Mouse (Mus musculus): ENCODE results near the gene Higd1b. TPM values are rescaled to one million over a fixed set of nuclear protein-coding genes. Genes with fewer than 3 reads are reported as not detected.

The Higd1b gene
- polyA plus RNA-seq, 1 experiment from 2014 or later, result 0.23 TPM

- no peaks in the 10 kb centered on the region for H3K27me3 ChIP-seq (ENCODE audit: control insufficient read depth, insufficient read depth, low read length)
- H3K4me2 ChIP-seq (ENCODE audit: low read depth, severe bottlenecking), result no peak overlapping the region
- H3K9ac ChIP-seq (ENCODE audit: low read length), result no peak overlapping the region
- H3K9me3 ChIP-seq (ENCODE audit: control insufficient read depth, low read length), result no peaks in the 10 kb centered on the region
- H3K27ac ChIP-seq (replicated peaks; ENCODE audit: low read depth, low read length), result peak overlapping the region; percentile 43; the same call in 1 of the 2 replicates
- WGBS, result 35% methylated on average over 6 of the region's 6 CpGs
- H3K4me1 ChIP-seq (ENCODE audit: control insufficient read depth, insufficient read depth, low read length), result peaks cover 13% of the 10 kb centered on the region
- H3K36me3 ChIP-seq (ENCODE audit: control insufficient read depth, insufficient read depth, low read length), result peaks cover 17% of the 10 kb centered on the region
- peak; percentile 57 for DNase-seq (ENCODE audit: low spot score)
- no peak overlapping the region for H3K4me3 ChIP-seq (ENCODE audit: low read depth, low read length)
- ATAC-seq (ENCODE audit: insufficient number of reproducible peaks, low FRiP score, low TSS enrichment, low read depth), result no peak
Measured at GRCm38 (mm10) chr11:102855941-102856340, 20.3 kb downstream of the Higd1b start.

GRCm38 (mm10) chr11:102858951-102859350 lies 23.3 kb downstream of the Higd1b start:
- Histone ChIP-seq H3K4me1 (ENCODE audit: control insufficient read depth, insufficient read depth, low read length) (peaks cover 13% of the 10 kb centered on the region), H3K9ac (ENCODE audit: low read length) (no peak overlapping the region), H3K27me3 (ENCODE audit: control insufficient read depth, insufficient read depth, low read length) (no peaks in the 10 kb centered on the region), H3K4me2 (ENCODE audit: low read depth, severe bottlenecking) (no peak overlapping the region), H3K27ac (replicated peaks; ENCODE audit: low read depth, low read length) (no peak overlapping the region), H3K4me3 (ENCODE audit: low read depth, low read length) (no peak overlapping the region), H3K36me3 (ENCODE audit: control insufficient read depth, insufficient read depth, low read length) (peaks cover 28% of the 10 kb centered on the region), H3K9me3 (ENCODE audit: control insufficient read depth, low read length) (no peaks in the 10 kb centered on the region)
- ATAC-seq (ENCODE audit: insufficient number of reproducible peaks, low FRiP score, low TSS enrichment, low read depth), result no peak
- 90% methylated on average over 11 of the region's 11 CpGs for WGBS
- no peak for DNase-seq (ENCODE audit: low spot score)

GRCm38 (mm10) chr11:102859933-102860332 lies 24.3 kb downstream of the Higd1b start:
- ATAC-seq (ENCODE audit: insufficient number of reproducible peaks, low FRiP score, low TSS enrichment, low read depth) (no peak), DNase-seq (ENCODE audit: low spot score) (no peak)
- H3K36me3 ChIP-seq (ENCODE audit: control insufficient read depth, insufficient read depth, low read length), result peaks cover 29% of the 10 kb centered on the region
- H3K4me3 ChIP-seq (ENCODE audit: low read depth, low read length), result no peak overlapping the region
- WGBS, result 90% methylated on average over 8 of the region's 8 CpGs
- H3K9ac ChIP-seq (ENCODE audit: low read length), result no peak overlapping the region
- H3K27ac ChIP-seq (replicated peaks; ENCODE audit: low read depth, low read length), result no peak overlapping the region
- no peak overlapping the region for H3K4me2 ChIP-seq (ENCODE audit: low read depth, severe bottlenecking)
- peaks cover 13% of the 10 kb centered on the region for H3K4me1 ChIP-seq (ENCODE audit: control insufficient read depth, insufficient read depth, low read length)
- H3K27me3 ChIP-seq (ENCODE audit: control insufficient read depth, insufficient read depth, low read length), result no peaks in the 10 kb centered on the region
- no peaks in the 10 kb centered on the region for H3K9me3 ChIP-seq (ENCODE audit: control insufficient read depth, low read length)

- no peak for ATAC-seq (ENCODE audit: insufficient number of reproducible peaks, low FRiP score, low TSS enrichment, low read depth)
- 56% methylated on average over 4 of the region's 4 CpGs for WGBS
- DNase-seq (ENCODE audit: low spot score), result peak; percentile 86
Measured at GRCm38 (mm10) chr11:102864272-102864671, 28.6 kb downstream of the Higd1b start.

GRCm38 (mm10) chr11:102874801-102875334 lies 39.2 kb downstream of the Higd1b start:
- peaks cover 11% of the 10 kb centered on the region; the same call in 1 of the 2 replicates for H3K36me3 ChIP-seq (ENCODE audit: control insufficient read depth, insufficient read depth, low read length)
- 90% methylated on average over 7 of the region's 7 CpGs for WGBS
- H3K4me3 ChIP-seq (ENCODE audit: low read depth, low read length), result no peak overlapping the region
- no peak overlapping the region for H3K27ac ChIP-seq (replicated peaks; ENCODE audit: low read depth, low read length)
- no peaks in the 10 kb centered on the region for H3K27me3 ChIP-seq (ENCODE audit: control insufficient read depth, insufficient read depth, low read length)
- H3K9me3 ChIP-seq (ENCODE audit: control insufficient read depth, low read length), result no peaks in the 10 kb centered on the region
- H3K4me2 ChIP-seq (ENCODE audit: low read depth, severe bottlenecking), result no peak overlapping the region
- peaks cover 5% of the 10 kb centered on the region; the same call in 1 of the 2 replicates for H3K4me1 ChIP-seq (ENCODE audit: control insufficient read depth, insufficient read depth, low read length)
- ATAC-seq (ENCODE audit: insufficient number of reproducible peaks, low FRiP score, low TSS enrichment, low read depth) (no peak), DNase-seq (ENCODE audit: low spot score) (no peak)
- H3K9ac ChIP-seq (ENCODE audit: low read length), result no peak overlapping the region

More at GRCm38 (mm10) chr11:102864272-102864671, 28.6 kb downstream of the Higd1b start:
- Histone ChIP-seq H3K27ac (replicated peaks; ENCODE audit: low read depth, low read length) (no peak overlapping the region), H3K4me3 (ENCODE audit: low read depth, low read length) (no peak overlapping the region), H3K36me3 (ENCODE audit: control insufficient read depth, insufficient read depth, low read length) (peaks cover 35% of the 10 kb centered on the region), H3K27me3 (ENCODE audit: control insufficient read depth, insufficient read depth, low read length) (no peaks in the 10 kb centered on the region), H3K4me2 (ENCODE audit: low read depth, severe bottlenecking) (no peak overlapping the region), H3K4me1 (ENCODE audit: control insufficient read depth, insufficient read depth, low read length) (no peaks in the 10 kb centered on the region), H3K9me3 (ENCODE audit: control insufficient read depth, low read length) (no peaks in the 10 kb centered on the region), H3K9ac (ENCODE audit: low read length) (no peak overlapping the region)

GRCm38 (mm10) chr11:102879558-102879957 lies 43.9 kb downstream of the Higd1b start:
- H3K4me2 ChIP-seq (ENCODE audit: low read depth, severe bottlenecking), result 0 out of 2 replicates have a peak overlapping the region, but pooled peaks have one; percentile 68
- WGBS, result 87% methylated on average over 2 of the region's 2 CpGs
- H3K4me3 ChIP-seq (ENCODE audit: low read depth, low read length), result no peak overlapping the region
- no peak overlapping the region for H3K9ac ChIP-seq (ENCODE audit: low read length)
- H3K36me3 ChIP-seq (ENCODE audit: control insufficient read depth, insufficient read depth, low read length), result peaks cover 8% of the 10 kb centered on the region; the same call in 1 of the 2 replicates
- H3K27ac ChIP-seq (replicated peaks; ENCODE audit: low read depth, low read length), result no peak overlapping the region
- no peaks in the 10 kb centered on the region for H3K9me3 ChIP-seq (ENCODE audit: control insufficient read depth, low read length)
- no peak for ATAC-seq (ENCODE audit: insufficient number of reproducible peaks, low FRiP score, low TSS enrichment, low read depth)
- DNase-seq (ENCODE audit: low spot score), result no peak
- H3K27me3 ChIP-seq (ENCODE audit: control insufficient read depth, insufficient read depth, low read length), result no peaks in the 10 kb centered on the region
- H3K4me1 ChIP-seq (ENCODE audit: control insufficient read depth, insufficient read depth, low read length), result peaks cover 5% of the 10 kb centered on the region; the same call in 1 of the 2 replicates

- ATAC-seq (ENCODE audit: insufficient number of reproducible peaks, low FRiP score, low TSS enrichment, low read depth) (peak; percentile 86), DNase-seq (ENCODE audit: low spot score) (peak; percentile 96)
- Histone ChIP-seq H3K27me3 (ENCODE audit: control insufficient read depth, insufficient read depth, low read length) (no peaks in the 10 kb centered on the region), H3K9me3 (ENCODE audit: control insufficient read depth, low read length) (no peaks in the 10 kb centered on the region), H3K4me2 (ENCODE audit: low read depth, severe bottlenecking) (peak within 1 kb of the TSS; percentile 68), H3K4me3 (ENCODE audit: low read depth, low read length) (peak within 1 kb of the TSS; percentile 80), H3K27ac (replicated peaks; ENCODE audit: low read depth, low read length) (peak within 1 kb of the TSS; percentile 79), H3K36me3 (ENCODE audit: control insufficient read depth, insufficient read depth, low read length) (peaks cover 2% of the 10 kb centered on the region; the same call in 1 of the 2 replicates), H3K9ac (ENCODE audit: low read length) (peak within 1 kb of the TSS; percentile 83), H3K4me1 (ENCODE audit: control insufficient read depth, insufficient read depth, low read length) (peaks cover 5% of the 10 kb centered on the region; the same call in 1 of the 2 replicates)
- under 1% methylated on average over 62 of the region's 62 CpGs for WGBS
Measured at GRCm38 (mm10) chr11:102880585-102881313, 45.1 kb downstream of the Higd1b start, which contains the start of the genes Eftud2 and Ccdc103. TSS of gene Eftud2 (minus strand) at chr11:102880985. TSS of gene Ccdc103 (plus strand) at chr11:102881204.

GRCm38 (mm10) chr11:102881314-102882198 lies 45.9 kb downstream of the Higd1b start:
- DNase-seq (ENCODE audit: low spot score) (no peak), ATAC-seq (ENCODE audit: insufficient number of reproducible peaks, low FRiP score, low TSS enrichment, low read depth) (peak; percentile 9; the same call in 1 of the 2 replicates)
- H3K27me3 ChIP-seq (ENCODE audit: control insufficient read depth, insufficient read depth, low read length), result no peaks in the 10 kb centered on the region
- no peak overlapping the region for H3K27ac ChIP-seq (replicated peaks; ENCODE audit: low read depth, low read length)
- no peaks in the 10 kb centered on the region for H3K9me3 ChIP-seq (ENCODE audit: control insufficient read depth, low read length)
- H3K4me1 ChIP-seq (ENCODE audit: control insufficient read depth, insufficient read depth, low read length), result peaks cover 5% of the 10 kb centered on the region; the same call in 1 of the 2 replicates
- peak overlapping the region; percentile 80 for H3K4me3 ChIP-seq (ENCODE audit: low read depth, low read length)
- WGBS, result 14% methylated on average over 13 of the region's 13 CpGs
- H3K36me3 ChIP-seq (ENCODE audit: control insufficient read depth, insufficient read depth, low read length), result no peaks in the 10 kb centered on the region; the same call in 1 of the 2 replicates
- peak overlapping the region; percentile 83 for H3K9ac ChIP-seq (ENCODE audit: low read length)
- H3K4me2 ChIP-seq (ENCODE audit: low read depth, severe bottlenecking), result peak overlapping the region; percentile 68

Measured in limb, embryonic 11.5 days (tissue).